Mouse (Mus musculus) MEL (cell line): Measurements from ENCODE around the gene B4galt1.

Experiments
- CTCF ChIP-seq, 3 experiments: IDR thresholded peaks in 2 of 3; conservative IDR thresholded peaks in 1 of 3; 2 replicates each; pipeline ENCODE4 v1.5.1; 2011 to 2012; ENCODE audit warnings: low read length in 3 of 3, low read depth in 2 of 3, mild to moderate bottlenecking in 2 of 3, improper control_type of control experiment in 1 of 3, inconsistent platforms in 1 of 3, mixed read lengths in 1 of 3, moderate library complexity in 1 of 3; ENCODE audit not compliant: control insufficient read depth in 1 of 3, insufficient read depth in 1 of 3, poor library complexity in 1 of 3, severe bottlenecking in 1 of 3
- MAFK ChIP-seq: IDR thresholded peaks from 2 replicates; pipeline ENCODE4 v1.6.1; 2011; ENCODE audit warnings: low read depth, mild to moderate bottlenecking, low read length, improper control_type of control experiment, borderline replicate concordance
- MXI1 ChIP-seq: IDR thresholded peaks from 2 replicates; pipeline ENCODE4 v1.6.1; 2011; ENCODE audit warnings: mild to moderate bottlenecking, low read depth, low read length, improper control_type of control experiment

DNA sequence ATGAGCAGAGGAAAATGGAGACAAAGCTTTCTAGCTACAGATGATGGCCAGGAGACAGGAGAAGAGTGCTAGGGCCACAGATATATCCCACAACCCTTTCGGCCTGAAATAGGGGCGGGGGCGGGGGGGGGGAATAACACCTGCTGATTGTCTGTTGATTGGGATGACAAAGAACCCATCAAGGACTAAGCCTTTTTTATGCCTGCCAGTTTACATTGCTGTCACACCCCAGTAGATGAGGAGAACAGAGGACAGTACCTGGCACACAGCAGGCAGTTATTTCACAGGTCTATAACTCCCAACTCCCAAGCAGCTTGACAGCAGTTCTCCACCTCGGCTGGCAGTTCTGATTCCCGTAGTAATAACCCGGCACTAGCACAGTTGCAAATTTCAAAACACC is 2.8 kb upstream of the B4galt1 start:
- no peak for TF ChIP-seq MAFK
- no peak for TF ChIP-seq CTCF (IDR thresholded peaks at IDR 0.05 in 2 of 3, conservative IDR thresholded peaks at IDR 0.05 in 1 of 3; ENCODE audit: control insufficient read depth in 1 of 3, insufficient read depth in 1 of 3, low read depth in 2 of 3, low read length in 3 of 3, poor library complexity in 1 of 3, severe bottlenecking in 1 of 3)
- no peak for TF ChIP-seq MXI1
